Mouse (Mus musculus): ENCODE data around the gene Plekhb2.
A peak's percentile ranks its signal among the peaks of the same experiment; 100 is the strongest.

Plekhb2 gene

GRCm38 (mm10) chr1:34866815-34867573 lies 17.2 kb downstream of the Plekhb2 start:
- peak; percentile 83 to 91 for DNase-seq (ENCODE audit: low spot score in 2 of 2)

GRCm38 (mm10) chr1:34867574-34867955 lies 17.8 kb downstream of the Plekhb2 start:
- no peak for DNase-seq (ENCODE audit: low spot score in 2 of 2)

GRCm38 (mm10) chr1:34868391-34868790 lies 18.6 kb downstream of the Plekhb2 start:
- DNase-seq (ENCODE audit: low spot score in 2 of 2), result no peak

- DNase-seq (ENCODE audit: low spot score in 2 of 2), result no peak
Observed at GRCm38 (mm10) chr1:34869231-34869630, 19.5 kb downstream of the Plekhb2 start.

- no peak for DNase-seq (ENCODE audit: low spot score in 2 of 2)
Observed at GRCm38 (mm10) chr1:34871170-34871569, 21.4 kb downstream of the Plekhb2 start.

GRCm38 (mm10) chr1:34873551-34873950 lies 23.8 kb downstream of the Plekhb2 start:
- no peak for DNase-seq (ENCODE audit: low spot score in 2 of 2)

GRCm38 (mm10) chr1:34879611-34880010 lies 29.8 kb downstream of the Plekhb2 start:
- no peak for DNase-seq (ENCODE audit: low spot score in 2 of 2)

GRCm38 (mm10) chr1:34883776-34884175 lies 34.0 kb downstream of the Plekhb2 start:
- no peak for DNase-seq (ENCODE audit: low spot score in 2 of 2)

GRCm38 (mm10) chr1:34891559-34892289 lies 41.9 kb downstream of the Plekhb2 start:
- no peak for DNase-seq (ENCODE audit: low spot score in 2 of 2)

- no peak for DNase-seq (ENCODE audit: low spot score in 2 of 2)
Observed at GRCm38 (mm10) chr1:34892466-34892865, 42.7 kb downstream of the Plekhb2 start.

- DNase-seq (ENCODE audit: low spot score in 2 of 2), result no peak
Observed at GRCm38 (mm10) chr1:34893331-34893730, 43.6 kb downstream of the Plekhb2 start.

GRCm38 (mm10) chr1:34893831-34894230 lies 44.1 kb downstream of the Plekhb2 start:
- DNase-seq (ENCODE audit: low spot score in 2 of 2), result no peak

GRCm38 (mm10) chr1:34896102-34896501 lies 46.3 kb downstream of the Plekhb2 start:
- DNase-seq (ENCODE audit: low spot score in 2 of 2), result no peak

- peak in 1 of 2 experiments; percentile 27 for DNase-seq (ENCODE audit: low spot score in 2 of 2)
Observed at GRCm38 (mm10) chr1:34896898-34897297, 47.1 kb downstream of the Plekhb2 start.

- DNase-seq (ENCODE audit: low spot score in 2 of 2), result no peak
Observed at GRCm38 (mm10) chr1:34928656-34929055, 78.9 kb downstream of the Plekhb2 start.
